Mouse (Mus musculus) lung, adult 10 weeks (tissue): Measurements from ENCODE around the gene Uba6. TPM values are rescaled to one million over a fixed set of nuclear protein-coding genes. Genes with fewer than 3 reads are reported as not detected.

ENCODE experiments used
- polyA plus RNA-seq: library from polyadenylated mRNA; stranded (reverse); fragments of 350-450 nt; fragmentation: Illumina TruSeq; extraction: RNeasy Lipid Tissue Mini Kit (QIAGEN cat#74804); gene quantifications from one replicate; pipeline ENCODE4 v1.2.3, GENCODE M21; 2014; ENCODE audit warnings: low read depth, low replicate concordance; ENCODE audit not compliant: insufficient read depth

Uba6 gene
- 2.8 TPM for polyA plus RNA-seq

DNA sequence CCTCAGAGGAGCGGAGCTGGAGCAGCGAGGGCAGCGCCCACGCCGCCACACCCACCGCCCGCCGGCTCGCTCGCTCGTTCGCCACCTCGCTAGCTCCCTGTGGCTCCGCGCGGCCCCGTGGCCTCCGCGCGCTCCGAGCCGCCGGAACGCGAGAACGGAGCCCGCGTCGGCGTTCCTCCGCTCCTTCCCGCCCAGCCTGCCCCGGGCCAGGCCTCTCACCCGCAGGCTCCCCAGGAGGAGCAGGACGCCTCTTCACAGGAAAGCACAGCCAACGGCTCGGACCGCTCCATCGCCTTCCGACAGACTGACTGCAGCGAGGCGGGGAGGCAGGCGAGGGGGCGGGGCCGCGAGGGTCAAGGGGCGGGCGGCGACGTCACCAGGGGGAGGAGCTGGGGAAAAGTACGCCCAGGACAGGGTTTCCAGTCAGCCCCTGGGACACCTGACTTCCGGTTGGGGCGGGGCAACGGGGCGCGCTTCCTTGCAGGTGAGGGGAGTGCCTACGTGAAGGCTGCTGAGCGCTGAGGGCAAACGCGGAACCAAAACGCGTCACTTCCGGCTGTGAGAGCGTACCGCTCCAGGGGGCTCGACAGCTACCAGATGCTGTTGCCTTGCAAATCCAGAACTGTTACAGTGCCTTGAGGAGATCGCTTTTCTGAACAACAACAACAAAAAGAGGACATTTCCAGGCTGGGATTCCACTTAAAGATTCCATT, at the start of gene Uba6:
TSS of gene Uba6 (minus strand) at position 355 of the 713 bp plus-strand sequence.

DNA sequence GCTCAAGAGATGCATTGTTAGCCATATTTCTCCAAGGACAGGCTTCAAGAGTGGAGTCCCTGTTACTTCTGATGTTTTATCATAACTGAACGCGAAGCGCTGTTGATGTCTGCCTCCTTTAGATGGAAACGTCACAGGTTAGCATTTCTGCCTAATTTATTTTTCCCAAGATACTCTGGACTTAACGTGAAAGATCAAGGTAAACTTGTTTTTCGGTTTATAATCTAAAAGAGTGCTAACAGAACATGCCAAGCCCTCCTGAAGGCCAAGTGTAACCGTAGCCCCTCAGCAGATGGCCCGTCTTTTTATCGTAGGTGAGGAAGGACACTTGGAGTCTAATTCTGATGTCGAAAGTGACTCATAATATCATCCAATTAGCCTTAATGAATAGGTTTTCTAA, 25.2 kb upstream of the Uba6 start, which contains the start of gene Gnrhr:
TSS of gene Gnrhr (minus strand) at position 101 of the 400 bp plus-strand sequence.

DNA sequence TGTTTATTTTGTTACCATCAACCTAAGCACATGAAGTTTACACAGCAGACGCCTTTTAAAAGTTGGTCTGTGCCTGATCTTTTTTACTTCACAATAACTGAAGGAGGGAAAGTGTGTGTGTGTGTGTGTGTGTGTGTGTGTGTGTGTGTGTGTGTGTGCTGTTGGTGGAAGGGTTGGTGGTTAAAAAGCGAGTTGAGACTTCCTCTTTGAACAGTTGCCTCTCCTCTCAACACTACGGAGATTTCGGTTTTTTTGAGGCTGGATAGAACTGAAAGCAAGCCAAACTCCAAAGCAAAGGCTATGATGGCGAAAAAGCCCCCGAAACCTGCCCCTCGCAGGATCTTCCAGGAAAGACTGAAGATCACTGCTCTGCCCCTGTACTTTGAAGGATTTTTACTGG, 101.1 kb downstream of the Uba6 start, which contains the start of gene Stap1:
TSS of gene Stap1 (plus strand) at position 209 of the 400 bp plus-strand sequence.

DNA sequence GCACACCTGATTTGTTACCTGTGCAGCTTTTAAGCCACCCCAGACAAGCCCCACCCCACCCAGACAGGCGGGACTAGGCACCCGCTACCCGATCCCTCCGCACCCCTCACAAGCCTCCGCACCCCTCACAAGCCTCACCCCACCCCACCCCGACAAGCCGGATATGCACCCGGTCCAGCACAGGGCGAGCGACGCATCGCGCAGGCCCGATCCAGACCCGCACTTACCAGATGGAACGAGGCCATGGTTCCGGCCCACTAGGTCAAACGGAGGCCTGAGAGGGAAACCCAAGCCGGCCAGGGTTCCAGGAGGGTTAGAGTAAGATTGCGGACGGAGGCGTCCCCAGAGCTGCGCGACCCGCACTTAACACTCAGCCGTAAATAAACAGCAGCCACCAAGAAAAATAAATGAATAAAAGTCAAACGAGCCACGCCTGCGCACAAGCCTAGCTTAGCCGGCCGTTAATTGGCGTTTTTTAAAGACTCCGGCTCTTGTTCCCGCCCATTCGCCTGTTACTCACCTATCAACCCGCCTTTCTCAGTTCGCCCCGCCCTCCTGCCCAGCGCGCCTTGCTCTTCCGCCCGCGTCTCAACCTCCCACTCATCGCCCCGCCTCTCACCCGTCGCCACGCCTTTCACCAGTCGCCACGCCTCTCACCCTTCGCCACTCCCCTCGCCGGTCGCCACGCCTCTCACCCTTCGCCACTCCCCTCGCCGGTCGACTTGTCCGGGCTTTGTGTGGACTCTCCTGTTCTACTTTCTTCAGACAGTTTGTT, 107.3 kb downstream of the Uba6 start, which contains the start of gene Cenpc1:
TSS of gene Cenpc1 (minus strand) at position 483 of the 775 bp plus-strand sequence.

Other genes starting within 250 kb of the Uba6 start
- gene Cenpc1, start 107.2 kb downstream of the Uba6 start, polyA plus RNA-seq = 4.2 TPM
- 5.1 TPM for gene Stap1, start 101.1 kb downstream of the Uba6 start, polyA plus RNA-seq
- gene Gnrhr, start 25.1 kb upstream of the Uba6 start, polyA plus RNA-seq = not detected
- gene Tmprss11c, start 116.5 kb upstream of the Uba6 start, polyA plus RNA-seq = not detected
- gene Tmprss11d, start 200.6 kb upstream of the Uba6 start, polyA plus RNA-seq = not detected